Mouse (Mus musculus) CH12.LX (cell line): ENCODE data around the gene Tmem252. TPM values are rescaled to one million over a fixed set of nuclear protein-coding genes. Genes with fewer than 3 reads are reported as not detected.

ENCODE experiments used
- DNase-seq: peaks from one replicate; pipeline ENCODE4 v3.0.0-alpha.2; 2013; ENCODE audit errors: extremely low read depth
- H3K27ac ChIP-seq: 2 replicates; pipeline ENCODE4 v1.5.1; 2012; ENCODE audit warnings: low read depth, mild to moderate bottlenecking, control low read depth, moderate library complexity; ENCODE audit not compliant: insufficient read depth
- H3K27me3 ChIP-seq: replicated peaks from 2 replicates; pipeline ENCODE3; 2012; ENCODE audit warnings: inconsistent platforms
- H3K36me3 ChIP-seq, 2 experiments: replicated peaks in 1 of 2; 2 replicates each; pipeline versions ENCODE3 to v1.6.1; 2012; ENCODE audit warnings: inconsistent platforms in 1 of 2, low read length in 1 of 2, mild to moderate bottlenecking in 1 of 2, mixed read lengths in 1 of 2, moderate library complexity in 1 of 2; ENCODE audit not compliant: control insufficient read depth in 1 of 2, insufficient read depth in 1 of 2
- H3K4me1 ChIP-seq, 2 experiments: 2 replicates each; pipeline ENCODE4 v1.6.1; 2012; ENCODE audit warnings: inconsistent platforms in 1 of 2, moderate library complexity in 1 of 2; ENCODE audit not compliant: insufficient read depth in 2 of 2, control insufficient read depth in 1 of 2
- H3K4me2 ChIP-seq: 2 replicates; pipeline ENCODE4 v1.6.1; 2012; ENCODE audit warnings: low read depth, mild to moderate bottlenecking, control low read depth; ENCODE audit not compliant: poor library complexity, insufficient read depth, severe bottlenecking
- H3K4me3 ChIP-seq, 3 experiments: fragments of 150-350 bp in 1 of 3; sonication (generic) in 1 of 3; replicated peaks in 1 of 3; 2 replicates each; pipeline versions ENCODE3 to v1.5.1; 2011 to 2012; ENCODE audit warnings: low read depth in 2 of 3, low read length in 2 of 3, mild to moderate bottlenecking in 2 of 3, moderate library complexity in 2 of 3, control low read depth in 1 of 3, improper control_type of control experiment in 1 of 3, inconsistent platforms in 1 of 3, mixed read lengths in 1 of 3; ENCODE audit not compliant: poor library complexity in 1 of 3
- H3K79me2 ChIP-seq: replicated peaks from 2 replicates; pipeline ENCODE4 v1.6.1; 2012; ENCODE audit warnings: mild to moderate bottlenecking, moderate library complexity; ENCODE audit not compliant: control insufficient read depth, poor library complexity, insufficient read depth, severe bottlenecking; ENCODE audit errors: extremely low read depth
- H3K9ac ChIP-seq: 2 replicates; pipeline ENCODE4 v1.6.1; 2012; ENCODE audit warnings: low read depth, mild to moderate bottlenecking, control low read depth, moderate library complexity; ENCODE audit not compliant: insufficient read depth
- H3K9me3 ChIP-seq: replicated peaks from 2 replicates; pipeline ENCODE3; 2012; ENCODE audit warnings: low read length, inconsistent platforms, mixed read lengths
- CHD1 ChIP-seq: IDR thresholded peaks from 2 replicates; pipeline ENCODE4 v1.6.1; 2012; ENCODE audit warnings: low read depth, low read length, improper control_type of control experiment, inconsistent platforms
- CTCF ChIP-seq, 2 experiments: IDR thresholded peaks in 1 of 2; conservative IDR thresholded peaks in 1 of 2; 2 replicates each; pipeline ENCODE4 v1.5.1; 2011 to 2012; ENCODE audit warnings: low read depth in 2 of 2, low read length in 2 of 2, improper control_type of control experiment in 1 of 2, inconsistent platforms in 1 of 2, mild to moderate bottlenecking in 1 of 2, moderate library complexity in 1 of 2
- E2F4 ChIP-seq: IDR thresholded peaks from 2 replicates; pipeline ENCODE4 v1.6.1; 2011; ENCODE audit warnings: low read depth, low read length, improper control_type of control experiment; ENCODE audit not compliant: insufficient replicate concordance
- ELF1 ChIP-seq: IDR thresholded peaks from 2 replicates; pipeline ENCODE4 v1.6.1; 2014; ENCODE audit warnings: low read depth, mild to moderate bottlenecking, inconsistent platforms, low read length, improper control_type of control experiment
- ETS1 ChIP-seq: conservative IDR thresholded peaks from 2 replicates; pipeline ENCODE4 v1.6.1; 2012; ENCODE audit warnings: low read depth, mild to moderate bottlenecking, inconsistent platforms, low read length, improper control_type of control experiment, moderate library complexity
- IRF4 ChIP-seq: IDR thresholded peaks from 2 replicates; pipeline ENCODE4 v1.6.1; 2014; ENCODE audit warnings: low read depth, mild to moderate bottlenecking, inconsistent platforms, low read length, improper control_type of control experiment
- JUN ChIP-seq: IDR thresholded peaks from 2 replicates; pipeline ENCODE4 v1.6.1; 2011; ENCODE audit warnings: low read depth, mild to moderate bottlenecking, low read length, improper control_type of control experiment, moderate library complexity; ENCODE audit not compliant: insufficient read depth
- JUND ChIP-seq: conservative IDR thresholded peaks from 2 replicates; pipeline ENCODE4 v1.6.1; 2011; ENCODE audit warnings: low read depth, low read length, improper control_type of control experiment
- MAFK ChIP-seq: IDR thresholded peaks from 2 replicates; pipeline ENCODE4 v1.6.1; 2011; ENCODE audit warnings: low read length, improper control_type of control experiment; ENCODE audit not compliant: insufficient replicate concordance
- MAX ChIP-seq: IDR thresholded peaks from 2 replicates; pipeline ENCODE4 v1.6.1; 2011; ENCODE audit warnings: low read length, improper control_type of control experiment
- MAZ ChIP-seq: IDR thresholded peaks from 2 replicates; pipeline ENCODE4 v1.6.1; 2012; ENCODE audit warnings: low read depth, mild to moderate bottlenecking, inconsistent platforms, low read length, improper control_type of control experiment, moderate library complexity
- MXI1 ChIP-seq: IDR thresholded peaks from 2 replicates; pipeline ENCODE4 v1.6.1; 2011; ENCODE audit warnings: mild to moderate bottlenecking, low read depth, low read length, improper control_type of control experiment
- NELFE ChIP-seq: IDR thresholded peaks from 2 replicates; pipeline ENCODE4 v1.6.1; 2011; ENCODE audit warnings: low read depth, low read length, improper control_type of control experiment
- NRF1 ChIP-seq: IDR thresholded peaks from 2 replicates; pipeline ENCODE4 v1.6.1; 2014; ENCODE audit warnings: low read depth, mild to moderate bottlenecking, inconsistent platforms, low read length, improper control_type of control experiment, moderate library complexity
- RCOR1 ChIP-seq: conservative IDR thresholded peaks from 2 replicates; pipeline ENCODE4 v1.6.1; 2012; ENCODE audit warnings: low read depth, mild to moderate bottlenecking, inconsistent platforms, low read length, improper control_type of control experiment
- SIN3A ChIP-seq: IDR thresholded peaks from 2 replicates; pipeline ENCODE4 v1.6.1; 2012; ENCODE audit warnings: low read length, improper control_type of control experiment, inconsistent platforms
- TBP ChIP-seq: conservative IDR thresholded peaks from 2 replicates; pipeline ENCODE4 v1.6.1; 2011; ENCODE audit warnings: low read depth, low read length, improper control_type of control experiment
- TCF12 ChIP-seq: IDR thresholded peaks from 2 replicates; pipeline ENCODE4 v1.6.1; 2014; ENCODE audit warnings: low read depth, mild to moderate bottlenecking, inconsistent platforms, low read length, improper control_type of control experiment
- UBTF ChIP-seq: IDR thresholded peaks from 2 replicates; pipeline ENCODE4 v1.6.1; 2012; ENCODE audit warnings: low read depth, mild to moderate bottlenecking, inconsistent platforms, low read length, improper control_type of control experiment, moderate library complexity
- ZC3H11A ChIP-seq: IDR thresholded peaks from 2 replicates; pipeline ENCODE4 v1.6.1; 2012; ENCODE audit warnings: low read depth, mild to moderate bottlenecking, inconsistent platforms, low read length, improper control_type of control experiment
- ZKSCAN1 ChIP-seq: IDR thresholded peaks from 2 replicates; pipeline ENCODE4 v1.6.1; 2012; ENCODE audit warnings: low read depth, inconsistent platforms, low read length, improper control_type of control experiment, borderline replicate concordance
- ZMIZ1 ChIP-seq: IDR thresholded peaks from 2 replicates; pipeline ENCODE4 v1.6.1; 2012; ENCODE audit warnings: low read depth, mild to moderate bottlenecking, inconsistent platforms, low read length, improper control_type of control experiment
- dilution Hi-C: fragments of 300-500 bp; cut with MboI; formaldehyde crosslinking; loops from 2 replicates; pipeline ENCODE4 v1.14.3; 2020; ENCODE audit warnings: low sequenced_read_pairs; ENCODE audit not compliant: extremely low pct_unique_long_range_greater_than_20kb, extremely low pct_ligation_motif_present
- in situ Hi-C: fragments of 300-500 bp; cut with MboI; formaldehyde crosslinking; loops from 3 replicates; pipeline ENCODE4 v1.14.3; 2019; ENCODE audit warnings: low sequenced_read_pairs, low pct_ligation_motif_present, low pct_unique_long_range_greater_than_20kb, mixed read lengths
- polyA plus RNA-seq: library from polyadenylated mRNA; unstranded; fragments of >175 nt; gene quantifications from 2 replicates; pipeline ENCODE4 v1.2.1, GENCODE M21; 2012; ENCODE audit warnings: low read depth; ENCODE audit not compliant: insufficient read length
- total RNA-seq, 2 experiments: library from RNA; depleted of rRNA; stranded (reverse); fragments of 300-350 nt in 1 of 2; fragments of >200 nt in 1 of 2; gene quantifications; 2 replicates each; pipeline ENCODE4 v1.2.3; 2012 to 2014

Tmem252 gene
- total and polyA plus RNA-seq, 3 experiments: not detected

DNA sequence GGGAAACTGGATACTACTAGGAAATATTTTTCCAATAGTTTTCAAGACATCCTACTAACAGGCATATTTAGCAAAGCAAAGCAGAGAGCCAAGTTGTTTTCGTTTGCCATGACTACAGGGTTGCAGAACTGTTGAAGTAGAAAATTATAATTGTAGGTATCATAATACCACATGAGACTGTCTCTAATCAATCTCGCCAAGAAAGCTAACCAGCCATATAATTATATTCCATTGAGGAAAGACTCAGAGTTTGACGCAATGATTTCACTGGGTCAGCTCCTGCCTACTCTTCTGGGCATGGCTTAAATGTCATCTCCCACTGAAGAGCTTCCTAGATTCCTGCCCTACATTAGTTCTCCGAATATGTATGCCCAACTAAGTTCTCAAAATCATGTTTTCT lies 45.7 kb downstream of the Tmem252 start:
- H3K9ac ChIP-seq: no peak overlapping the region
- in situ Hi-C loops (no loop called here), dilution Hi-C loops (no loop called here)
- TF ChIP-seq NELFE (no peak), JUN (no peak), ETS1 (no peak), TCF12 (no peak), IRF4 (no peak), CHD1 (no peak), E2F4 (no peak), CTCF (conservative IDR thresholded peaks at IDR 0.05 in 1 of 2, IDR thresholded peaks at IDR 0.05 in 1 of 2; ENCODE audit: low read depth in 2 of 2, low read length in 2 of 2) (no peak), ELF1 (no peak)
- no peaks in the 10 kb centered on the region for H3K27me3 ChIP-seq
- no peaks in the 10 kb centered on the region for H3K36me3 ChIP-seq
- H3K4me3 ChIP-seq: no peak overlapping the region
- H3K27ac ChIP-seq: no peak overlapping the region
- H3K4me1 ChIP-seq: peaks cover 0 to 17% of the 10 kb centered on the region in 2 experiments; a peak in 2 of 4 replicates
- no peaks in the 10 kb centered on the region for H3K79me2 ChIP-seq
- no peak overlapping the region for H3K4me2 ChIP-seq
- DNase-seq: no peak
- peaks cover 2% of the 10 kb centered on the region for H3K9me3 ChIP-seq

DNA sequence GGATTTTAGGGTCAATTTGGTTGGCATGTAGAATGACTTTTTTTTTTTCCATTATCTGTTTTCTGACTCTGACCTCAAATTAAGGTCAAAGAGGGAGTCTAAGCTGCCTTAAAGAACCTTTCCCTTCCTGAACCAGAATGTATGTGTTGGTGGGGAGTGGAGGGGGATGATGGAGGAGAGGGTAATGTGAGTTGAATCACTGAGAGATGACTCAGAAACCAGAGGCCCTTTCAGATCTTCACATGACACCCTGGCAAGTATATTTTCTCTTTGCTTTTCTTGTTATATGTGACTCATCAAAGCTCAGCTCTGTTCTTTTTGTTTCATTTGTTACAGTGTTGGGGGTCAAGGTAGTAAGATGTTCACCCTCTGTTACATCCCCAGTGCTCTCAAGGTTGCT lies 46.6 kb downstream of the Tmem252 start:
- dilution Hi-C loops: no loop called here

More for the DNA sequence above, 46.6 kb downstream of the Tmem252 start:
- in situ Hi-C loops: no loop called here
- no peak for TF ChIP-seq TBP
- no peak for TF ChIP-seq MAFK
- TF ChIP-seq ZKSCAN1: no peak
- TF ChIP-seq SIN3A: no peak
- no peak for TF ChIP-seq MXI1
- no peak for TF ChIP-seq JUND
- TF ChIP-seq UBTF: no peak
- TF ChIP-seq ETS1: no peak
- no peak for TF ChIP-seq RCOR1
- TF ChIP-seq NRF1: no peak
- no peak for TF ChIP-seq E2F4
- no peak for TF ChIP-seq MAX
- TF ChIP-seq ELF1: no peak
- TF ChIP-seq ZC3H11A: no peak
- TF ChIP-seq MAZ: no peak
- TF ChIP-seq CHD1: no peak
- TF ChIP-seq ZMIZ1: no peak
- no peaks in the 10 kb centered on the region for H3K79me2 ChIP-seq
- H3K4me3 ChIP-seq: no peak overlapping the region
- DNase-seq: no peak
- H3K4me1 ChIP-seq: peaks cover 0 to 23% of the 10 kb centered on the region in 2 experiments; a peak in 2 of 4 replicates
- no peak overlapping the region for H3K9ac ChIP-seq
- no peaks in the 10 kb centered on the region for H3K27me3 ChIP-seq
- peaks cover 2% of the 10 kb centered on the region for H3K9me3 ChIP-seq
- H3K27ac ChIP-seq: no peak overlapping the region
- no peaks in the 10 kb centered on the region for H3K36me3 ChIP-seq
- no peak overlapping the region for H3K4me2 ChIP-seq
